Mouse (Mus musculus) lung, adult 18-20 months (tissue): ENCODE measurements around the gene Sox2.

Experiments used
- DNase-seq, 2 experiments: peaks; one replicate each; pipeline ENCODE4 v3.0.0; 2022; ENCODE audit warnings: mixed read lengths in 2 of 2

The Sox2 gene

DNA sequence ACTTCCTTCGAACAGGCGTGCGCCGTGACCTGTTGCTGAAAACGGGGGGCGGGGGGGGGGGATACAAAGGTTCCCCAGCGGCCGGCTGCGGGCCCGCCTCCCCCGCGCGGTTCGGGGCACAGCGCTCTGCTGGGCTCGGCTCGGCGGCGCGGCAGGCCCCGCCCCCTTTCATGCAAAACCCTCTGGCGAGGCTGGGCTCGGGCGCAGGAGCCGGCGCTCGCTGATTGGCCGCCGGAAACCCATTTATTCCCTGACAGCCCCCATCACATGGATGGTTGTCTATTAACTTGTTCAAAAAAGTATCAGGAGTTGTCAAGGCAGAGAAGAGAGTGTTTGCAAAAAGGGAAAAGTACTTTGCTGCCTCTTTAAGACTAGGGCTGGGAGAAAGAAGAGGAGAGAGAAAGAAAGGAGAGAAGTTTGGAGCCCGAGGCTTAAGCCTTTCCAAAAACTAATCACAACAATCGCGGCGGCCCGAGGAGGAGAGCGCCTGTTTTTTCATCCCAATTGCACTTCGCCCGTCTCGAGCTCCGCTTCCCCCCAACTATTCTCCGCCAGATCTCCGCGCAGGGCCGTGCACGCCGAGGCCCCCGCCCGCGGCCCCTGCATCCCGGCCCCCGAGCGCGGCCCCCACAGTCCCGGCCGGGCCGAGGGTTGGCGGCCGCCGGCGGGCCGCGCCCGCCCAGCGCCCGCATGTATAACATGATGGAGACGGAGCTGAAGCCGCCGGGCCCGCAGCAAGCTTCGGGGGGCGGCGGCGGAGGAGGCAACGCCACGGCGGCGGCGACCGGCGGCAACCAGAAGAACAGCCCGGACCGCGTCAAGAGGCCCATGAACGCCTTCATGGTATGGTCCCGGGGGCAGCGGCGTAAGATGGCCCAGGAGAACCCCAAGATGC, at the start of gene Sox2:
TSS of gene Sox2 (plus strand) at position 680 of the 895 bp plus-strand sequence.
- DNase-seq = peak; percentile 77 to 83

DNA sequence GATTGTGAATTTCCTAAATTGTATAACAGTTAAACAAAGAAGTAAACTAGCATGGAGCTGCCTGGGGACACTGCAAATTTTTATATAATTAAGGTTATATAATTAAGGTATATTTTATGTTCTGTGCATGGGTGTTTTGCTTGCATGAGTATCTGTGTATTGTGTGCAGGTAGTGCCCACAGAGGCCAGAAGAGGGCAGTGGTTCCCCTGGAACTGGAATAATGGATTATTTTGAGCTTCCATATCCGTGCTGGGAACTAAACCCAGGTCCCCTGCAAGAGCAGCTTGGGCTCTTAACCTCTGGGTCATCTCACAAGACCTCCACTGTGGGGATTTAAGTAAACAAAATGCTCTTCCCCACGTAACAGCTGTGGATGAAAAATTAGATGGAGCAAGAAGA, 49.1 kb upstream of the Sox2 start:
- DNase-seq = no peak

DNA sequence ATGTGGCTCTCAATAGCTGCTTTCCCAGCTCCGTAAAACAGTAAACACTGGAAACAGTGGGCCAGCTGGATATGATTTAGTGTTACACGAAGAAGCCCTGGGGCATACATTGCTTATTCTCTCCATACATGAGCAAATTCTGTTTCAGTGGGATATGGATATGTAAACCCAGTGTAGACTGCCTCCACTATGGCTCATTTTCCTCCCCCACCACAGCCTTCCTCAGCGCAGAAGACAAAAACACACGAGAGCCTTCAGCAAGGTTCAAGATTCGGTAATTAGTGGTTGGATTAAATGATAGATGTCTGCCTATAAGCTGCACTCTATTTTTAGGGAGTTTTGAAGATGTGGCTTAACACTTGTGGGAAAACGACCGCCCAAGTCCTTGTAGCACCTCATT, 36.1 kb upstream of the Sox2 start:
- no peak for DNase-seq

DNA sequence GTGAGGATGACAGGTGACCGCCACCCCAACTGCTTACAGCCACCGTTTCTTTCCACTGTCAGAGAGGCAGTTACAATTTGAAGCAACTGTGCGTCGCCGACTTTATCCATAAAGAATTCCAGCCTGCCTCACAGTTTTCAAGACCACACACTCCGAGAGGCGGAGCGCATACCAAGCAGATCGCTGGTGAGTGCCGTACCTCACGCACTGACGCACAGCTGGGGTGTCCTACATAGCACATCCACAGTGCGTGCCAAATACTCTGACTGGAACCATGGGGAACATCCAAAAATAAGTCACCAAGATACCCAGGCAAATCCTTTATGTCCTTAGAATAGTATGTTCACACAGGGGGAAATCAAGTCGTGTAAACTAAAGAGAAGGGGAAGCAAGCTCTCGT, 34.7 kb upstream of the Sox2 start:
- DNase-seq = no peak

DNA sequence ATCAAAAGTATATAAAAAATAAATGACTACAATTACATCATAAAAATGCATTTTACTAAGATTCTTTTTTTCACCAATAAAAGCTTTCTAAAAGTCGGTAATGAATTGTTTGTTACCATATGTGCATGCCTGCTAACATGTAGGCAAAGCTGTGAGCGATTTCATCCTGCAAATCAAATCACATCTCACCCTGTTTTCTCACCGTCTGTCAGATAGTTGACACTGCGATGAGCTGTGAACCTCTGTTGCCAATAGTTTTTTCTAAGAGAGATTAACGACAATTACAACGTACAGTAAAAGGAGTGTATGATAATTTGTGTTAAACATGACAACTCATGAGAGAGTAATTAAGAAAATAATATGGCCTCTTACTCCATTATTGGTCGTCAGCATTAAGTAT, 31.3 kb upstream of the Sox2 start:
- no peak for DNase-seq

DNA sequence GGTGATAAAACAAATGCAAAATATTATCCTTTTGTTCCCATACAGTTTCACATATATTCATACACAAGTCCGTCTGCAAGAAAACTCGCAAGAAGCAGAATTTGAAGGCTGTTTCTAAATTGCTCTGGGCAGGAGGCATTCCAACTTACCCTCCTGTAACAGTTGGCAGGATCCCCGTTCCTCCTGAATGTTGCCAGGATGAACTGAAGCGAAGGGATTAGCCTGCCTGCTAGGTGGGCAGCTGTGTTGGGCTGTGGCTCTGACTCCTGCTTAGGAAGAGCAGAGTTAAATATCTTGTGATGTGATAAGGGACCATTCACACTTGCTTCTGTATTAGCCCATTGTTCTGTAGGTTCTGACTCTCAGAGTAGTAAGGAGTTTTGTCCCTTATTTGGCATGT, 30.1 kb upstream of the Sox2 start:
- no peak for DNase-seq

DNA sequence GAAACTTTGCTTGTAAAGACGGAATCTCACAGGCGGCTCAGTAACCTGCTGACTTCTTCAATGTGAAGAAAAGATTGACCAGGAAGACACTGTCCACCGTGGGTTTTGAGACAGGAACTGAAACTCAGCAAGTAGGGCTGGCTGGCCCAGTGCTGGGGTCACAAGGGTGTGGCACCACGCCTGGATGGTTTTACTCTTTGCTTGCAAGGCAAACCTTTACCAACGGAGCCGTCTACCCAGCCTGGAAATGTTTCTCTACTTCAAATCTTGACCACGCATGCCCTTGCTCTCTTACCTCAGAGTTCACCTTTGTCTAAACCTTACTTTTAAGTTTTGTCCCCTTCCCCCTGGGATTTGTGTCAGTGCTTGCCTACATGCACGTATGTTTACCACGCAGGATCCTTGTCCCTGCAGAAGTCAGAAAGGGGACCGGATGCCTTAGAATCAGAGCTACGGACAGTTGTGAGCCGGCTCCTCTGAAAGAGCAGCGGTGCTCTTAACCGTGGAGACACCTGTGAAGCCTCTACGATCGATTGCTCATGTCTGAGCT, 25.4 kb upstream of the Sox2 start:
- DNase-seq = no peak

DNA sequence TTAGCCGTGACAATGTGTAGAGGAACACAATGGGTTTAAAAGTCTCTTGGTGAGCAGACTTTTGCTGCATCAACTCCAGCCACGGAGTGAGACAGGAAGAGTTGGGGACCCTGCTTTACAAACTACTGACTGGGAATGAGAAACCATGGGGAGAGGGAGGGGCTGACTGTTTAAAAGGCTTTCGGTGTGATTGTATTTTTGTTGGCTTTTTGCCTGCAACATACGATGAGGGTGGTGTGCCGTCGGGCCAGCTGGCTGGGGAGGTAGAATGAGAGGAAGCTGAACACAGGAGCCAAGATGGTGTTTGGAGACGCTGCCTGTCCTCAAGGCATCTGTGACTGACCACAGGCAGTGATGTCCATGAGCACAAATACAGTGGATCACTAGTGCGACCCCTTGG, 23.7 kb upstream of the Sox2 start:
- DNase-seq = no peak

DNA sequence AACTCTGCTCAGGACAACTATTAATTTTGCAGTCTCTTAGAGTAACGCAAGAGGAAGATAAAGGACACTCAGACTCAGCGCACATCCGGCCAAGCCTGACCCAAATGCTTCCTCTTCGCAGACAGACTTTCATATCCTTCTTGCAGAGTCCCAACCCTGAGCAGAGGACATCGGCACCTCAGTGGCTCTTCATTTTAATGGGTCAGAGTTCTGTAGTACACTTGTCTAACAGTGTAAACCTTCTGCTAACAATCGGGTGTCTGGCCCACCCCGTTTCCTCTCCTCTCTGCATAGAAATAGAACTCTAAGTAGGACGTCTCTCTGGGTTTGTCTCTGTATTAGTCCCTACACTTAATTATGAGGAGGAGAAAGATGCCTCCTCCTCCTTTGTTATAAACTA, 20.2 kb upstream of the Sox2 start:
- DNase-seq = no peak

DNA sequence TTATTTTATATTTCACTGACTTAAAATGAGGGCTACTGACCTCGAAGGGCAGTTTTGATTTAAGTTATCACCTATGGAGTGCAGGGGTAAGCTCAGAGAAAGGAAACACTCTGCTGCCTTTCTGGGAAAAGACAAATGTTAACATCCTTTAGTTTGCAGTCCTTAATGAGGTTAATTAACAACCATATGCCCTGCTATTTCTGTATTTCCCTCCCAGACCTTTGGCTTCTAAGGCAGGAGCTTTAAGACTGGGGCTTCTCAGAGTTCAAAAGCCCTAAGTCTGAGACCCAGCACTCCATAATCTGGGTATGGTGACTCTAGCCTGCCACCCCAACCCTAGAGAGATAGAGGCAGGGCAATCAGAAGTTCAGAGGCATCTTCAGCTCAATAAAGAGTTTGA, 19.5 kb upstream of the Sox2 start:
- DNase-seq = no peak

DNA sequence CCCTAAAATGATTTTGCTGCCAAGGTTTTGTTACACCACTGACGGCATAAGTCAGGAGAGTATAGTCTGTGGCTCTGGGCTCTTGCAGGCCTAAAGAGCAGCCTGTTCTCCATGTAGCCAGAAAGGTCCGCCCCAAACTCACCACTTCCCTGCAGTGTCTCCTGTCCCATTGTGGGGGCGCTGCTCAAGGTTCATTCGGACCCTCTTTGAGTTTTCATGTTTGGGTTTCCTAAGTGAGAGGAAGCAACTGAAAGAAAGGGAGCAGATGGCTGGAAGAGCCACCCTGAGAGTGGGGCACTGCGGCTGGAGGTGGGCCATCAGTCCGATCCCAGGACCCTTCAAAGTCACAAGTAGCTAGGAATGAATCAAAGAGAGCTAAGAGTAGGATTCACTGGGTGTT, 13.2 kb upstream of the Sox2 start:
- no peak for DNase-seq

DNA sequence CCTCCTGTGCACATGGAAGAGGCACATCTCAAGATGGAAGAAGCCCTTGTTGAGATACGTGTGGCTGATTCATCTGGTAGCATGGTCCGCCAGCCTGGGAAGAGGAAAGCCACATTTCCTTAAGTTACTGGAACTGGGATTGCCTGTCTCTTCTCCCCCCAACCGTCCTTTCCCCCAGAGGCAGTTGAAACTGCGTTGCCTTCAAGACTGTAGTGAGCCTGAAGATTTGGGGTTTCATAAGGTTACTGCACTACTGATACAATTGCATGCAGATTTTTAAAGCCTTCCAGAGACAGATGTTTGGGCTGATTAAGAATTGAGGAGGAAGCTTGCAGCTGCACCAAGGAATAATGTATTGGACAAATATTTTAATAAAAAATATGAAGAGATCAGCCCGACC, 12.7 kb upstream of the Sox2 start:
- DNase-seq = no peak

DNA sequence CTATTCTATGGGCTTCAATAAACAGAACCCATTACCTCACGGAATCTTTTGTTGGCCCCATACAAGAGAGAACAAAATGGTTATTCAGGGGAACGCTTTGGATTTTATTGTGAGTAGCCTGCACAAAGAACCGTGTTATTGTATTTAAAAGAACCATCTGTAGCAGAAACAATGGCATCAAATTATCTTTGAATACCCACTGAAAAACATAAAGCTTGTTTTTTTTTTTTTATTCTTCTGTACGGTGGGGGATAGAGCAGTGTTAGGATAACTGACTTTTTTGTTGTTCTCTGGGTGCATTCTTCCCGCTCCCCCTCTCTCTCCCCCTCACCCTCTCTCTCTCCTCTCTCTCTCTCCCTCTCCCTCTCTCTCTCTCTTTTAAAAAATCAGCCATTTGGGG, 12.3 kb upstream of the Sox2 start:
- no peak for DNase-seq

DNA sequence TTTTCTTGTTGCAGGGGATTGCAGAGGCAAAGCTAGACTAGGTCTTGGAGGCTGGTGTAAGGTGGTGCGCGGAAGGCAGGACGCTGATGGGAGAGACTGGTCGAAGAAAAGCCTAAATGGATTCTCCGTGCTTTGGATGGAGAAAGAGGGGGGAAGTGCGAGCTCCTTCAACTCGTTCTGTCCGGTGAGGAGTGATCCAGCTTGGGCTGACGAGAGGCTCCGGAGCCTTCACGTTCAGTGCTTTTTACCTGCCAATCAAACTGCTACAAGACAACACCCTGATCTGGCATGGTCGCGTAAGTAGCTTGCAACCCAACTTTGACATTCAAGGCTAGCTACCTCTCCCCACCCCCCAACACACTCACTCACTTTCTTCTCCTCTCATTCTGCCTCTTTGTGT, 11.9 kb upstream of the Sox2 start:
- DNase-seq = no peak

DNA sequence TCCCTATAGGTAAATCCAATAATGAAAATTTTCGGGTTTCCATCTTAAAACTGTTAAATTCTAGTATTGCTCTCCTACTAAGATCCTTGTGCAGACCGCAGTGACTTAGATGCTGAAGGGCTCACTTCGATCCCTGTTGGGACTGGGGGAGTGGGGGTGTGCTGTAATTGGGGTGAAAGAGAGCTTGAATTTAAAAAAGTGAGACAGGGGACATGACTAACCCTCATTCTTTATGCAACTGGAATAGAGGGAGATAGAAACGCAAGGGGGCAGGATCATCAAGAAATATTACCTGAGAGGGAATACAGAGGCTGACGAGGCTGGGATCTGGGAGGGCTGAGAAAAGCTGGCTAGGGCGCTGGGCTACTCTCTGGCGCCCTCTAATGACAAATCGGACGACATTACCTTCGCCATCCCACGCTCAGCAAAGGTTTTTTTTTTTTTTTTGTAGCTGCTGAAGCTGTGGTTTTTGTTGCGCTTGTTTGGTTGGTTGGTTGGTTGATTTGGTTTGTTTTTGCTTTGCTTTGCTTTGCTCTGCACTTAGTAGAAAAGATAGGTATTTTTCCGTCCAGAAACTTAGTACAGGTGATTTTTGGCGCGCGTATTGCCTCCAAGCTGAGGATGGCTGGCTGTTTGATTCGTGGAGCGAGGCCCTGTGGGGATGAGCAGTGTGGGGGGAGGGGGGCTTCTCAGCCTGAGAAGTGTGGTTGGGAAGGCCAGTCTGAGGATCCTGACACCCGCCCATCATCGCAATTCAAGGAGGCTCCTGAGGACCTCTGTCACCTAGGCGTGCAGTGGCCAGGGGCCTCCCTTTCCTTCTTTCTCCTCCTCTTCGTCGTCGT, 11.0 kb upstream of the Sox2 start:
- DNase-seq = no peak

DNA sequence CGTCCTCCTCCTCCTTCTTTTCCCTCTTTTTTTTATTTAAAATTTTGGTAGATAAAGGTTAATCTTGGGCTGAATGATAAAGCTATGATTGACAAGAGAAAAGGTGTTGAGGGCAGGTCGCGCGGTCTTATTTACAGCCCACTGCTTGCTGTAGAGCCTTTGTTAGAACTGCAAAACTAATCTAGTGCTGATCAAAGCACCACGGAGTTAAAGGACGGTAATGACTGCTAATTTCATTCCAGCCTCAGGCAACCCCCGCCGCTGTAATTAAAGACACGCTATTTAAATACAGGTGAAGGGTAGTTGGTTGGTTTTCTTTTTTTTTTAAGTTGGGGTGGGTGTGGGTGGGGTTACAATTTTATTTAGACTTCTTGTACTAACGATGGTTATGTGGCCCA, 10.3 kb upstream of the Sox2 start:
- no peak for DNase-seq

DNA sequence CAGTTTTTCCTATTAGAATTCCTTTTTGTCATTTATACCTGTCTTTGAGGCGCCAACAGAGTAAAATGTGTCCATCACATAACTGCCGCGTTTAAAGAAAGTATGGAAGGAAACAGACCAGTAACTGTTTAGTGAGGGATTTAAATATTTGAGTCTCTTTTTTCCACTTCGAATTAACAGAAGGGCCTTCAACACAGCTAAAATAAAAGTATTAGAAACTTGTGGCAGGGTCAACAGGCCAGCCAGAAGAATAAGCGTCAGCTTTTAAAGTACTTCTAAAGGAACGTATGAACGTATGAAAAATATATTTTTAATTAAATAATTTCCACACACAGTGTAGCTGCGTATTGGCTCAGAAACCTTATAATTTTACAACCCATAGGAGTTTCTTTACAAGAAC, 9.9 kb upstream of the Sox2 start:
- no peak for DNase-seq

DNA sequence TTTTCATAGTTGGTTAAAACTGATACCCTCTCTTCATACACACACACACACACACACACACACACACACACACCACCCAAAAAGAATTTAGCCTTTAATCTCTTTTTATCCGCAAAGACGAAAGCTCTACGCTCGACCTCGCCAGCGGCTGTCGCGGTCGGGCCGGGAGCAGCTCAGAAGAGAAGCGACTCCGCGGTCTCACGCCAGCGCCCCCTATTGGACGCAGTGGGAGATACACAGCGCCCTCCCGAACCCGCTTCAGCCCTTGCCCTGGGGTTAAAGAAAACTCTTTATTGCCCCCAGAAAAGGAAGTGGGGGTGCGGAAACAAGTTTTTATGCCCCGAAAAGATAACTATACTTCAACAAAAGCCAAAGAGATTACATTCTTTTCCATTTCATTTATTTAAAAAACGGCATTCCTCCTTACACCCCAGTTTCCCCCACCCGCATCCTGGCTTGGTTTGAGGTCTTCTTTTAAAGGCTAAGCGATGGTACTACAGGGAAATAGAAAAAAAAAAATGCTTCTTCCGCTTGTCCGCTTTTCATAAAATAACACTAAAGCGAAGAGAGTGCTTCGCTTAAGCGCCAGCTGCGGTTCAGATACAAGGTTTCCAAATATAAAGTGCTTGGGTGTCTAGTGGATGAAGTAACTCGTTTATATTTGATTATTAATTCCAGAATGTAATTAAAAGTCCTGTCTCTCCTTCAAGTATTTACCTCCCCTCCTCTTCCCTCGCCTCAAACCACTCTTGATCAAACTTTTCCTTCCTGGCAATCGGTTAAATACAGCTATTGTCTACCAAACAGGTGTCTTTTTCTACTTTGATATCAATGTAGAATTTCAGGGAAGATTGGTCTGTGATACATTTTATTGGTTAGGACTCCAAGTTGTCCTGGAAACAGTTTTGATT, 9.3 kb upstream of the Sox2 start:
- no peak for DNase-seq

DNA sequence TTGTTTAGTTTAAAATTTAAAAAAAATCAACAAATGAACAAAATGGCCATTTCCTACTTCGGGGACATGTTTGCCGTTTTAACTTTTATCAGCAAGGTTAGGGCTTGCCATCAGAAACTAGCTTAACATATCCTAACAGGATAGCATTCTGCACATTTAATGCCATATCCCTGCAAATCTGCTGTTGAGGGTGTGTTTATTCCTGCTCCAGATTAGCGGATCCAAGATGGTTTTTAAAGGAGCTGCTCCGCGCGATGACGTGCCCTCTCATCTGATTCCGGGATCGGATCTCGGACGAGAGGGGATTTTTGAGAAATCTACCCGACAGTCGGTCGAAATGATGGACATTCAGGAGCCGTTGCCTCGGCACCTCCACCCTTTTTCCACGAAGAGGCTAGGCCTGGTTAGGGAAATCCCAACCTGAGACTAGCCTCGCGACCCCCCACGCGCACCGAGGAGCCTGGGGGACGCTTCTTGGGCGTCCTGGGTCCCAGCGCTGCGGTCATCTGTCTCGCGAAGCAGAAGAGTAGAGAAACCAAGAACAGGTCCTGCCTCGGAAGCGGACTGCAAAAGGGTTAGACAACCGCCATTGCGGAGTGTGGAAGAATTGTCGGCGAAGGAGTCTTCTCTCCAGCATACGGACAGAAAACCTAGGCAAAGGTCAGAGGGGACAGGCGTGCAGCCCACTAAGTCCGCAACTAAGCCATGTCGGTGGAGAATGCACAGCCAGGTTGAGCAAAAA, 8.3 kb upstream of the Sox2 start:
- no peak for DNase-seq

DNA sequence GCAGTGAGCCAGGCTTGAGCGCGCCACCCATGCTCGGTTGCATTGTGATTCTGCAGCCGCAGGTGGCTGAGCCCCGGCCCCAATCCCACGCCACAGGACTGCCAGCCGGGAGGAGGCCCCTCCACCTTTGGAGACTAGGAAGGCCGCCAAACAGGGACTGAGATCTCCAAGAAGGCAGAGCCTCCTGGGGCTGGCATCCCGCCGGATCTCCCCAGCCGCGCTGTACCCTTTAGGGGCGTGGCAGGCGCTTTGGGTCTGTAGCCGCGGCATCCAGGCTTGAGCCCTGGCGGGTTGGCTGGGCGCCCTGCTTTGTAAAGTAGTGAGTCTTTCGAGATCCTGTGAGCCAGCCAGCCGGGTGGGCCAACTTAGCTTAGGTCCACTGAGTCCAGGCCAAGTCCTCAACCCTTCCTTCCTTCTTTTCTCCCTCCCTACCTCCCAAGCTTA, 7.7 kb upstream of the Sox2 start:
- DNase-seq = no peak

DNA sequence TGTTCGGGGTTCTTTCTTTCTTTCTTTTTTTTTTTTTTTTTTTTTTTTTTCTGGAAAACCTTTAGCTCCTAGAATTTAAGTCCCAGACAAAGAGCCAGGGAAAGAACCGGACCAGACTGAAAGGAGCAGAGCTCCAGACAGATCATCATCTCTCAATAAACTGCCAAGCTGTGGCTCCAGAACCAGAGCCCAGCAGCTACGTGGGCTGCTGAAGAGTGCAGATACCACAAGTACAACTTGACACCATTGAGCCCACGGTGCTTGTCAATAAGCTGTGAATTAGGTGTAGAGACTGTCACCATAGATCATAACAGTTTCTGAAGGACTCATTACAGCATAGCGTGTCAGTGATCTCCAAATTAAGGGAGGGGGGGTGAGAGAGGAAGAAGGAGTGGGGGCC, 7.1 kb upstream of the Sox2 start:
- no peak for DNase-seq

DNA sequence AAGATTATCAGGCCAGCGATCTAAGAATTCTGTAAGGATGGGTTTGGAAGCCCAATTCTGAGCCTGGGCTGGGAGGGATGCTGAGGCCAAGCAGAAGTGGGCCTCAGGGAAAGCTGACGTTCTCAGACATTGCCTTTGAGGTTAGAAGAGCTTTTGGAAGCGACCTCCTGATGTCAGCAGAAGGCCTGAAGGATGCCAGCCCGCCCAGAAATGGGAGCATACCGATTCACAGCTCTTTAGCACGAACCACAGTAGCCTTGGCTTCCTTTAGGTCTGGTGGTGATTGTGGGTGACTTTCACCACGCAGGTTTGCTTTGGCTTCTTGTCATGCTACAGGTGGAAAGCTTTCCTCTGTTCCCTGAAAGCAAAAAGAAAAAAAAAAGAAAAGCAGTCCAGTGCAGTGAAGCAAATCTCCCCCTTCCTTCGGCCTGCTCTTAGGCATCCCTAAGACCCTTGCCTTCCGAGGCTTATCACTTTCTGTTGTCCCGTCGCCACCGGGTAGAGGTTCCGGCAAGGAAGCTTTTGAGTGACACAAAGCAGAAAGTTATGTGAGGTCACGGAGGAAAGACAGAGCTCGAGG, 6.6 kb upstream of the Sox2 start:
- no peak for DNase-seq
